Mouse (Mus musculus): Measurements from ENCODE around the gene Psmg1.
A peak's percentile ranks its signal among the peaks of the same experiment; 100 is the strongest.
"Not testable (repeated sequence)": the region's sequence is repeated elsewhere in the genome, so short reads cannot be mapped to it uniquely, and the experiment has no call there.

Gene Psmg1

DNA sequence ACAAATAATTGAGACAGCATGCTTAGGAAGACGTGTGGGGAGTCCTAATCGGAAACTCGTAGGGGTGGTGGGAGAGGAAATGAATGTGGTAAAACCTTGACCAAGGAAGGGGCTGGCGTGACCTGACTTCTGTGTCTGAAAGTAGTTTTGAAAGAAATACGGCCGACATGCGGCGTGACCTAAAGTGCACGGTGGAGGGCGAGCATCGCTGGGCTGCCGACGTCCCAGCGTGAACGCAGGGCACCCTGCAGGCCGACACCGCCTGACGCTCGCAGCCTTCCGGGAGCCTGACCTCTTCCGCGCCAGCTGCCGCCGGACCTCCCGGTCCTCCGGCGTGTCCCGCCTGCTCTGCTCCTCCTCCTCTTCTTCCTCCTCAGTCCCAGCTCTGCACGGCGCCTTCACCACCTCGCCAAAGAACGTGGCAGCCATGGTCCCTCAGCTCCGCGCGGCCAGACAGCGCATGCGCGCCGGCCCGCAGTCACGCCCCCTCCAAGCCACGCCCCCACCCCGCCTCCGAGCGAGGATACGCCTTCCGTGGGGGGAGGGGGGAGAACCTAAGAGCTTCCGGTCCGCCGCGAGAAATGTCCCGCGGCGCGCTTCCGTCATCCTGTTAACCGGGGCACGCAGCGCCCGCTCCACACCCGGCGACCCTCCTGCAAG lies at the start of gene Psmg1:
Psmg1 (minus strand) TSS at position 499 of the 660 bp plus-strand sequence.
- peak; percentile 94 for DNase-seq (ENCODE audit: low spot score)

DNA sequence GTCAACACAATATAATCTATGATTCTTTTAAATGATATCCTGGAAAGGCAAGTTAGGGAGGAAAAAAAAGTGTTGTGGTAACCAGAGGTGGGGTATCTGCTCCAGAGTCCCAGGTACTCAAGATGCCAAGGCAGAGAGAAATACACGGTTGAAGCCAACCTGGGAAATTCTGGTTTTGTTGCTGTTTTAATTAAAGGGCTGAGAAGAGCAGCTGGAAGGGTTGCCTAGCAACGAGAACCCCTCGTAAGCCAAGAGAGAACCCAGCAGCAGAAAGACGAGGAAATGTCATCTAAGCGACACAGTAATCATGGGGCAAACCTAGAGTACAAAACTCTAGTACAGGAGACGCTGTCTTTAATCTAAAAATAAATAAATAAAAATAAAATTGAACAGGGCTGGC lies 48.8 kb upstream of the Psmg1 start:
- DNase-seq (ENCODE audit: low spot score): no peak

DNA sequence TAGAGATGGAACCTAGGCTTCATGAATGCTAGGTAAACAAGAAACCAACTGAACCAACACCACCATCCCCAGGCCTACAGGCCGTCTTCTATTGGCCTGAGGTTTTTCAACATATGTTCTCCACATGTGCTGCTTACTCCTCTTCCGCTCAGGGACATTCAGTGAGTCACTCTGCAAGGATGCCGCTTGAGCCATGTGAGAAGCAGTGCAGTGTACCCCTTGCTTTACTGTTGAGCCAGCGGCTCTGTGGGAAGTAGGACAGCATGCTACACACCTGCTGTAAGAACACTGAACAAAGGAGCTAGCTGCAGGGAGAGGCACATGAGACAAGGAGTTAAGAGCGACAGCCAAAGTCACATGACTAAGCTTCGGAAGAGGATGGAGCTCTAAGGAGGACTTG lies 43.7 kb upstream of the Psmg1 start:
- DNase-seq (ENCODE audit: low spot score): no peak

DNA sequence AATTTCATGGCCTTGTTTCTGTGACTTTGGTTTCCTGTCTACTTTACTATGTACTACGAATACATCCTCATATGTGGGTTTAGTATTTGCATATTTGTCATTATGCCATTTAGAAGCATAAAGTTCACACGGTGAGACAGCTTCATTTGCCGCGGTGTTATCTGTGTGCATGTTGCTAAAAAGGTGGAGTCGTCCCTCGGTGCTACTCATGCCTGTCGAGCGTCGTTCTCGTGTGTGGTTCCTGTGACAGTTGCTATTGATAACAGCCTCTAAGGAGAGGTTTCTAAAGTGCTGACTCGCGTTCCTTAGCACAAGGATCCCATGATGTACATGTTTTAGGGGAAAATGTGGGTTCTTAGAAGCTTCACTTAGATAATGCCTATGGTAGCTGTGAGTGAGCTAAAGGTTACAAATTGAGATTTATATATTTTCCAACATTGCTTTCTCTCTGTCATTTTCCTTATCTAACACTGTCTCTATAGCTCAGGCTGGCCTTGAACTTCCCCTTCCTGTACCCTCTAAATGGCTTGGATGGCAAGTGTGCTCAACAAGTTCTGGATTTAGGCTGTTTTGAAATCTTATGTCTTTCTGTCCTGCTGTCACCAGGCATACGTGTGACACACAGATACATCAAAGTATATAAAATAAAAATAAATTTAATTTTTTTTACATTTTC lies 41.7 kb upstream of the Psmg1 start:
- DNase-seq (ENCODE audit: low spot score): no peak

DNA sequence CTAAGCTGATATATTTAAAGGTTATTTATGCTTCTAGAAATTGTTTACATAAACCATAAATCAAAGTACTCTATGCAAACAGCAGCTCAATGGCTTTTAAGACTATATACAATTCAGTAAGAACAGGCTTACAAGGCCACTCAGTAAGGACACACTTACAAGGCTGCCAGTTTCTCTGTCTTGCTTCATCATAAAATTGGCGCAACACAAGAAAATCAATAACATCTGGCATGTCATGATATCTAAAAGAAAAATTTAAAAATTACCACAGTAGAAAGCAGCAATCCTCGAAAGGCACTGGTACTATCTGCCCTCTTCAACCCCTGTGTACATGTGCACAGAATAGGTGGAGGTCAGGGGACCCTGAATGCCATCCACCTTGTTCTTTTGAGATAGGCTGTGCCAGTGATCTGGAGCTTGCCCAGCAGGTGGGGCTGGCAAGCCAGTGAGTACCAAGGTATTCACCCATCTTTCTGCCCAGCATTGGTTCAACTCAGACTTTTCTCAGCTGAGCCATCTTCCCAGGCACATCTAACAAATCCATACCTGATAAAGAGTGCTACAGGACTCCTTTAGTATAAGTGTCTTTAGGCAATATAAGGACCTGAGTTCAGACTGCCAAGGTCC lies 39.8 kb upstream of the Psmg1 start:
- DNase-seq (ENCODE audit: low spot score): no peak

DNA sequence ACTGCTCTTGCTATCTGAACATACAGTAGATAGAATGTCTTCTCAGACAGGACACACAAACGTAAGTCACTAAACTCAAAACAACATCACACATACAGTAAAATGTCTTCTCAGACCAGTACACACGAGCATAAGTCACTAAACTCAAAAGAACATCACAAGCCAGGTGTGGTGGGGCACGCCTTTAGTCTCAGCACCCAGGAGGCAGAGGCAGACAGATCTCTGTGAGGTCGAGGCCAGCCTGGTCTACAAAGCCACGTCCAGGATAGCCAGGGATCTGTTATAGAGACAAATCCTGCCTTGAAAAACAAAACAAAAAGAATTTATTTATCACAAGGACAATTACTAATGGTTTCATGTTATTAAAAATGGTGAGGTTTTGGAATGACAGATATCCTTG lies 35.5 kb upstream of the Psmg1 start:
- no peak for DNase-seq (ENCODE audit: low spot score)

DNA sequence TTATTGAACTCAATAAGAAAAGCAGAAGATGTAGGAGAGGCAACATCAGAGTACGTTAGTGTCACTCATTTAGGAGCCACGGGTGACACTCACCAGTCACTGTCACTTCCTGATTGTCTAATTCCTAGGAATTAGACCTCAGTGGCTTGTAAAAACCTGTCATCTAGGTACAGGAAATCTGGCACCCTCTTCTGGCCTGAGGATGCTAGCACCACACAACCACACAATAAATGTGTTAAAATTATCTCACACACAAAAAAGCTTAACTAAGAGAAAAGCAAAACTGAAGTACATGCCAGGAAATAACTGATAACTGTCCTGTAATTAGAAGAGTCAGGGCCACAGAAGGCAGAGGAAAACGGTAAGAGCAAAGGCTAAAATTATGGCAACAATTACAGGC lies 34.5 kb upstream of the Psmg1 start:
- no peak for DNase-seq (ENCODE audit: low spot score)

DNA sequence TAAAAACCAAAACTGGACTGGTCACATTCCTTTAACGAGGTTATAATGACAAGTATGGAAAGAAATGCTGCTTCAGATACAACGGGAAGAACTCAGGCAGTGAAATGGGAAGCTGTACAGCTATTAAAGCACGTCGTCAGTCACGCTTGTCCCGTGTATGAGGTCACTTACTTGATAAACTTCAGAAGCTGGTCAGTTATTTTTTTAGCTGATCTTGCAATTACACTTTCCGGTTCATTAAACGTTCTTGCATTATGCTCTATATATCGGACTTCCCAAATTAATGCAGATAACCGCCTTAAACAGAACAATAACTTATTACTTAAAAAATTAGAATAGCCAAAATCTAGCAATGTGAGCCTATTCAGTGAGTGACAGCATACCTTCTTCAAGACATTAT lies 30.3 kb upstream of the Psmg1 start:
- DNase-seq (ENCODE audit: low spot score): no peak

DNA sequence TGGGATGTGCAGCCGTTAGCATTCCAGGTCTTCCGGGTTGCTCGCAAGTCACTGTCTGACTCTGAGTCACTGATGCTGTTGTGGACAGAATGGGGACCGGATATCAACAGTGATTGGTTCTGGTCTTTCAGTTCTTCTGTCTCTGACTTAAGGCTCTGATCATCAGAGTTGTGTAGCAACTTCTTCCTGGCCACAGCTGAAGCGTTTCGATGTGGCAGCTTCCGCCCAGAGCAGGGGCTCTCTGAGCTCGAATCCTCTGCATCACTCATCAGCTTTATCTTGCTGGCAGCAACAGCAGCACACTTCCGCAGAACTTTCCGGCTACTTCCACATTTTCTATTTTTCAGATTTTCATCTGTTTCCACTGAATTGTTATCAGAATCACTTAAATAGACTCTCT lies 18.4 kb upstream of the Psmg1 start:
- DNase-seq (ENCODE audit: low spot score): not testable (repeated sequence)

DNA sequence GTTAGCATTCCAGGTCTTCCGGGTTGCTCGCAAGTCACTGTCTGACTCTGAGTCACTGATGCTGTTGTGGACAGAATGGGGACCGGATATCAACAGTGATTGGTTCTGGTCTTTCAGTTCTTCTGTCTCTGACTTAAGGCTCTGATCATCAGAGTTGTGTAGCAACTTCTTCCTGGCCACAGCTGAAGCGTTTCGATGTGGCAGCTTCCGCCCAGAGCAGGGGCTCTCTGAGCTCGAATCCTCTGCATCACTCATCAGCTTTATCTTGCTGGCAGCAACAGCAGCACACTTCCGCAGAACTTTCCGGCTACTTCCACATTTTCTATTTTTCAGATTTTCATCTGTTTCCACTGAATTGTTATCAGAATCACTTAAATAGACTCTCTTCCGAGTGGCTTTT lies 13.5 kb upstream of the Psmg1 start:
- not testable (repeated sequence) for DNase-seq (ENCODE audit: low spot score)

DNA sequence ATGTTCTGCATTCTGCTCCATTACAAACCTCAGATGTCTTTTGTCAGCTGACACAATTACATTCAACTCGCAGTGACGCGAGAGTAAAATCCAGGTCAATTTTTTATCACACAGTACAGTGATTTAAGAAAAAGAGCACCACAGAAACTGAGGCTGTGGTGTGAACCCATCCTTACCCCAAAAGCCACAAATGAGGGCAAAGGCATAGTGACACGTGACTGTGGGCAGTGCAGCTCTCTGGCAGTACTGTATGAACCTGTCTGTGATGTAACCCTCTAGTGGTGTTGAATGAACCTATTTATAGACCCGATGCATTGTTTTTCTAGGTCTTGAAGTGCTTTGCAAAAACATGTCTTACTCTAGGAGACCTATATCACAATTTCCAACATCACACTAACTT lies 8.5 kb upstream of the Psmg1 start:
- DNase-seq (ENCODE audit: low spot score): no peak

DNA sequence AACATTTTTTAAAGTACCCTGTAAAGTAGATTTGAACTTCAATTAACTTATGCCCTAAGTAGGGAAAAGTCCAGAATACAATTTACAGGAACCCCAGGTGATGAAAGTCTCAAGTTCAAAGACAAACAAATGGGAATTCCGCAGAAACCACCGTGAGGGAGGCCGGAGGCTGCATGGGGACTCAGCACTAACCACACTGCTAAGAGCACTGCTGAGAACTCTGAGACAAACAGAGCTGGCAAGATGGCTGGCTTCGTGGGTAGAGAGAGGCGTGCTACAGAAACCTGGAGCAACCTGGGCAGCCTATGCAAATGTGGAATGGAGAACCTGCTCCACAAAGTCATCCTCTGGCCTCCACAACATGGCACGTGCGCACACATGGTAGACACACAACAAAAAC lies 5.4 kb upstream of the Psmg1 start:
- DNase-seq (ENCODE audit: low spot score): no peak

DNA sequence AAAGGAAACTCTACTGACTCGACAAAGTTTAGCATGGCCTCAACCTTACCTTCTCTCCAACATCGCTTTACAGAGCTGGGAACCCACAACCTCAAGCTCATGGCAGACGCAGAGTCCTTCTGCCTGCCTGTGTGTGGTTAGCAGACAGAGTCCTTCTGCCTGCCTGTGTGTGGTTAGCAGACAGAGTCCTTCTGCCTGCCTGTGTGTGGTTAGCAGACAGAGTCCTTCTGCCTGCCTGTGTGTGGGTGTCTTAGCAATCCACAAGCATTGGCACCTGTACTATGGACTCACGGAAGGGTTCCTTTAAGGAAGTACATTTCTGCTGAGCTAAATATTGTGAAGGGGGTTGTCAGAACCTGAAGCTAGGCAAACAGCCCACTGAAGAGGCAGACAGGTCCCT lies 3.8 kb upstream of the Psmg1 start:
- DNase-seq (ENCODE audit: low spot score): not testable (repeated sequence)

DNA sequence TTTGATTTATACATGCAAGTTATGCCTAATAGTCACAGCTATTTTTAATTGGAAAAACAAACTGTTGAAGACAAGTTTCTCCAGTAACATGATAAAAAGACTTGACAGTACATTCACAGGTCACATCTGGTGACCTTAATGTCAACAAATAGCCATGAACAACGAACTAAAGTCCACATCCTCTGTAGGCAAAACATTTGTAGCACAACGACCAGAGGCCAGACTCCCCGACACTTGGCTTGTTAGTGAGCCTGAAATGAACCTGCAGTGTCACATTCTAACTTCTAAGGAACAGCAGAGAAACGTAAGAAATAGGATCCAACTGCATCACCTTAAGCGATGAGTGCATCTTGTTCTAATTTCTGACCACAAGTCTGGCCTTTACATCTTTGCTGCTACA lies 1.8 kb upstream of the Psmg1 start:
- DNase-seq (ENCODE audit: low spot score): no peak

DNA sequence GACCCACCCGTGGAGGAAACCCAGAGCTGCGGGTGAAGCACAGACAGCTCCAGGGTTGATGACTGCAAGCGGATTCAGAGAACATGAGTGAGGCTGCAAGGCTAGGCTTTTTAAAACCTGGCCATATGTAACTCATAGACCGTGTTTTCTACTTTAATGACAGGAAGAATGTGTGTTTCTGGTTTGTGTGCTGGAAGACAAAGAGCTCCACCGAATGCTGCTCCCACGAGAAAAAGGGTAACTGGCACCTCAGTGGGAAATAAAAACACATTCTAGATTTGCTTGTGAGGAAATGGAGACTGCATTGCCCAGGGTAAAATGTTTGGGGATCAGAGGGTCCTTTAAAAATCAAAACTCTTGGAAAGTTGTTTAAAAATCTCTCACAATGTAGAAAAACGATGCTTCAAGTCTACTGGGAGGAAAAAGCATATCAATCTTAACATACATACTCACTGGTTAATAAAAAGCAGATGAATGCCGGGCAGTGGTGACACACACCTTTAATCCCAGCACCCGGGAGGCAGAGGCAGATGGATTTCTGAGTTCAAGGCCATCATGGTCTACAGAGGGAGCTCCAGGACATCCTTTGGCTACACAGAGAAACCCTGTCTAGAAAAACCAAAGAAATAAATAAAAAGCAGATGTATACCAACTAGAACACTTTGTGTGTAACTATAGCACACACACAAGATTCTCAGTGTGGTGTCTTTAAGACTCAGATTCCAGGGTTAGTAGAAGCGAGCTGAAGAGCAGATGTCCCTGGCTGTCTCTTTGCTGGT lies 551 bp upstream of the Psmg1 start:
- no peak for DNase-seq (ENCODE audit: low spot score)

DNA sequence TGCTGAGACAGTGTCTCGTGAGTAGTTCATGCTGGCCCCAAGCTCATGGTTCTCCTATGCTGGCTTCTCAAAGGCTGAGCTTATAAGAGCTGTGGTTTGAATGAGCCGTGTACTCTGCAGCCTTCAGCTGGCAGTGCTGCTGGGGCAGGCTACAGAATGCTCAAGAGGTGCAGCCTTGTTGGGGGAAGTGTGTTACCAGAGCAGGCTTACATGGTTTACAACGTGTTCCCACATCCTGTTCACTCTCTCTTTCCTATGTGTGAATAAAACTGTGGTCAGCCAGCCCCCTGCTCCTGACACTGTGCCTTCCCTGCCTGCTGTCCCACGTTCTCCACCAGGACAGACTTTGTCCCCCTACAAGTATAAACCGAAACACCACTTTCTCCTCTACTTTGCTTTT lies 5.8 kb downstream of the Psmg1 start:
- no peak for DNase-seq (ENCODE audit: low spot score)

DNA sequence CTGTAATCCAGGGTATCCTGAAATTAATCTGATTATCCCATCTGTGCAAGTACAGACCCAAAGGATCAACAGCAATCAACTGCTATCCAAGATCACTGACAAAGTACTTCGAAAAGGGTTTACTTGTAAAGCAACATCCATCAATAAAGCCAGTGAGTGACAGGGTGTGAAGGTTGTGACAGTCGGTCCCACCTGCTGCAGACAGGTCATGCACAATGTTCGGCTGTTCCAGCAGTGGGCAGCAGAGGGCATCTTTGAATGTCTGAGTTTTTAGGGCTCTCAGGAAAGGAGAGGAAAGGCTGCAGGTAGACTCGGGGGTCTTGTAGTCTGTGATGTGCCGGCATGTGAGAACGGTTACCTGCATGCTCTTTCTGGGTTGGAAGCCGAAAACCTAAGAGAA lies 7.2 kb downstream of the Psmg1 start:
- no peak for DNase-seq (ENCODE audit: low spot score)

DNA sequence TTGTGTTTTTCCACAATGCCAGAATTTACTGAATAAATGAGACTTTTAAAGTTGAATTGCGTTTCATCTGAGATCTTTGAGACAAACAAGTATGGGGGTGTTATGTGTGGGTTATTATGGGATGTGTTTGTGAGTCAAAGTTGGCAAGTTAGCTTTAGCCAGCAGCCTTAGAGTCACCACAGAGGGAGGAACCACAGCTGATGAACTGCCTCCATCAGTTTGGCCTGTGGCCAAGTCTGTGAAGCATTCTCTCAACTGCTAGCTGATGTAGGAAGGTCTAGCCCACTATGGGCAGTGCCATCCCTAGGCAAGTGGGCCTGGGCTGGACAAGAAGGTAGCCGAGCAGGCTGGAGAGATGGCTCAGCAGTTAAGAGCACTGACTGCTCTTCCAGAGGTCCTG lies 19.9 kb downstream of the Psmg1 start:
- DNase-seq (ENCODE audit: low spot score): no peak

DNA sequence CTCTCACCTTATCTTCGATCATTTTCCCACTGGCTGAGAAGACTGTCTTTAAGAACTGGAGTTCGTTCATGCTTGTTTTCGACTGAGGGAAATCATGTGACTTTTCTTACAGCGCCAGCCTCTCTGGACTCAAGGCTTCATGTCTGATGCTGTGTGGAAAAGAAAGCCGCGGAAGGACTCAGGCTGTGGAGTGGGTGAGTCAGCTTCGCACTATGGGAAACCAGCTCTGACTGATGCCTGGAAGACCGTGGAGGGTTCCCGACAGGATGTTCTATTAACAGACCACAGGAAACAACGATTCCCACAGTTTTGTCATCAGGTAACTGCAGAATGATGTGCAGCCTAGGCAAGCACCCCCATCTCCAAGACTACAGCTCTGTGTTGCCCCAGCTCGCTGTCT lies 23.3 kb downstream of the Psmg1 start:
- no peak for DNase-seq (ENCODE audit: low spot score)

DNA sequence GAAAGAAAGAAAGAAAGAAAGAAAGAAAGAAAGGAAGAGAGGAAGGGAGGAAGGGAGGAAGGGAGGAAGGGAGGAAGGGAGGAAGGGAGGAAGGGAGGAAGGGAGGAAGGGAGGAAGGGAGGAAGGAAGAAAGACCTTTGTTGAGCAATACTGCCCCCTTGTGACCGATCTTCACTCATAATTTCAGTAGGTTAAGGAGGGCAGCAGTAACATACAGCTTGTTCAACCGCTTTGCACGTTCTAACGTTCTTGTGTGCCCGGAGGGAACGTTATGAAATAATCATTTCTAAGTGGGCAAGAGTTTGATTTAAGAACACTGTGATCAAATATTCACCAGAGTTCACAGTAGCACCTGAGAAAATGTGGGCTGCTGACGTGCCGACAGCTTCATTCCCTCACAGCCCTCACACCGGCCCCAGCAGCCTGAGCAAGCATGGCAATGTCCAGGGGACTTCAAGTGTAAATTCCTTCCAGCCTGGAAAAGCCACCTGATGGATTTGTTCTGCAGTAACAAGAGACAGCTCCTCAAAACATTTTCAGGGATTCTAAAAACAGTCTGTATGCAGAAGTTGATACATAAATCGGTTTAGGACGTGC lies 26.2 kb downstream of the Psmg1 start:
- DNase-seq (ENCODE audit: low spot score): no peak

DNA sequence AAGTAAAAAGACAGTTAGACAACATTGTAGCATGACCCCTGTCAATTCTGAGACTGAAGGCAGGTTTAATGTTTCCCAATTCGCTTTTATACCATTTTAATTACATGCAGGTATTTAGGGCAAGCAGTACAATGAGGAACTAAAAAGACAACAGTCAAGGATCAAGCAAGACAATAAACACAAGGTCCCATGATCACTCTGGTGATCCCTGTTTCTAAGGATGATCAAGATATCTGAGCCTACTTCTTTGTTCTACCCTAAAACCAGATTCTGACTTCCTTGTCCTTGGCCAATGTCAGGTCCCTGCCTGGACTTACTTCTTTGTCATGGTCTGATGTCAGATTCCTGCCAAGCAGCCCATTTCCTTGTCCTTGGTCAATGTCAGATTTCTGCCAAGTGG lies 29.3 kb downstream of the Psmg1 start:
- DNase-seq (ENCODE audit: low spot score): not testable (repeated sequence)

DNA sequence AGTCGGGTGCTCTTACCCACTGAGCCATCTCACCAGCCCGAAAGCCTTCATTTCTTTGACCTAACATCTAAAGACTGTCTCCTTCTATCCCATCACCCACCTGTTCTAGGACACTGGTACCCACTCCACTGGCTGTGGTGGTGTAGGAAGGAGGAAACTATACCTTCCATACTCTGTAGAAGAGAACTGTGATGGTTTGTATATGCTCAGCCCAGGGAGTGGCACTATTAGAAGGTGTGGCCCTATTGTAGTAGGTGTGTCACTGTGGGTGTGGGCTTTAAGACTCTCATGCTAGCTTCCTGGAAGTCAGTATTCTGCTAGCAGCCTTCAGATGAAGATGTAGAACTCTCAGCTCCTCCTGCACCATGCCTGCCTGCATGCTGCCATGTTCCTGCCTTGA lies 30.1 kb downstream of the Psmg1 start:
- DNase-seq (ENCODE audit: low spot score): not testable (repeated sequence)

Data from layer of hippocampus, adult 9-10 months (tissue).